Mouse (Mus musculus) megakaryocyte, embryonic 14.5 days (primary cell): ENCODE data around the gene Sst. TPM values are rescaled to one million over a fixed set of nuclear protein-coding genes. Genes with fewer than 3 reads are reported as not detected.

ENCODE experiments used
- H3K27me3 ChIP-seq: replicated peaks from 2 replicates; pipeline ENCODE3; 2012; ENCODE audit warnings: inconsistent platforms
- H3K36me3 ChIP-seq: replicated peaks from 2 replicates; pipeline ENCODE3; 2012; ENCODE audit warnings: low read length, inconsistent platforms, mixed read lengths
- H3K4me1 ChIP-seq: 2 replicates; pipeline ENCODE4 v1.6.1; 2012; ENCODE audit warnings: inconsistent platforms
- H3K4me3 ChIP-seq: replicated peaks from 2 replicates; pipeline ENCODE3; 2012; ENCODE audit warnings: moderate library complexity, mild to moderate bottlenecking, inconsistent platforms
- H3K9me3 ChIP-seq: 2 replicates; pipeline ENCODE4 v1.6.1; 2012; ENCODE audit warnings: inconsistent platforms
- FLI1 ChIP-seq: IDR thresholded peaks from 2 replicates; pipeline ENCODE4 v1.6.1; 2012; ENCODE audit warnings: low read length, inconsistent platforms, mixed read lengths
- GATA1 ChIP-seq: IDR thresholded peaks from 3 replicates; pipeline ENCODE4 v1.6.1; 2012; ENCODE audit warnings: mixed read lengths, low read length, inconsistent platforms, borderline replicate concordance
- polyA plus RNA-seq: library from polyadenylated mRNA; stranded (reverse); fragments of >175 nt; gene quantifications from 2 replicates; pipeline ENCODE4 v1.2.3, GENCODE M21; 2012; ENCODE audit warnings: low replicate concordance; ENCODE audit not compliant: insufficient read depth

The Sst gene
- polyA plus RNA-seq, 1 experiment, result not detected

DNA sequence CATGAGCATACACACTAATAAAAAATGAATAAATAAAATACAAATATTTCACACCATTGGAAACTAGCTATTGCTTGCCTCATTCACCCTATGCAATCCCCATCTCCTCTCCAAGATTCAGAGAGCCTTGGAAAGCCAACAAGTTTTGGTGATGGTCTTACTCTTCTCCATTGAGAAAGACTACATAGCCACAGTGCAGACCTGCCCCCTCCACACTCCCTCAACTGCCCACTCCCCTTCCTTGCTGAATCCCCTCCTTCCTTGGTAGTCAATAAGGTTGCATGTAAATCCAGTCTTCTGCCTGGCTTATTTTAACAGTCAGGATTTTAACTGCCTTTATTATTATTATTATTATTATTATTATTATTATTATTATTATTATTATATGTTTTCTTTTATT, 41.6 kb downstream of the Sst start:
- TF ChIP-seq FLI1 (no peak), GATA1 (no peak)
- no peaks in the 10 kb centered on the region for H3K36me3 ChIP-seq
- no peak overlapping the region for H3K4me3 ChIP-seq
- peaks cover 8% of the 10 kb centered on the region; the same call in 1 of the 2 replicates for H3K9me3 ChIP-seq
- H3K4me1 ChIP-seq, result no peaks in the 10 kb centered on the region
- no peaks in the 10 kb centered on the region for H3K27me3 ChIP-seq

DNA sequence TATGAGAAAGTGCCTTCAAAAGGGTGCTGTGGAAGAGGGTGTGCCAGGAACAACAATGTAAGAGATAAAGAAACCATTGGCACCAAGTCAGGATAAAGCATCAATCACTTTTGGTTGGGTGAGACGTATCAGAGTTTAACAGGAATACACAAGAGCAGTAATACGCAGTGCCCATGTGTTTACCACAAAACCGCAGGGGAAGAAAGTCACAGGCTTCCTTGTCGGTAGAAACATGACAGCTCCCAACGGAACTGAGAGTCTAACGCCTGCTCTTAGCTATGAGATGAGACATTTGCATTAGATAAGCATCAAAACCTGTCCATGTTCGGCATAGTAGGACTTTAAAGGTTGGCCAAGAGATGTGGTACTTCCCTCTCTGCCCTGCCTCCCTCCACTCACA, 46.1 kb downstream of the Sst start:
- H3K27me3 ChIP-seq, result no peaks in the 10 kb centered on the region
- H3K36me3 ChIP-seq, result no peaks in the 10 kb centered on the region
- H3K4me1 ChIP-seq, result no peaks in the 10 kb centered on the region
- no peak for TF ChIP-seq GATA1
- no peak for TF ChIP-seq FLI1
- H3K4me3 ChIP-seq, result no peak overlapping the region
- H3K9me3 ChIP-seq, result peaks cover 8% of the 10 kb centered on the region; the same call in 1 of the 2 replicates

DNA sequence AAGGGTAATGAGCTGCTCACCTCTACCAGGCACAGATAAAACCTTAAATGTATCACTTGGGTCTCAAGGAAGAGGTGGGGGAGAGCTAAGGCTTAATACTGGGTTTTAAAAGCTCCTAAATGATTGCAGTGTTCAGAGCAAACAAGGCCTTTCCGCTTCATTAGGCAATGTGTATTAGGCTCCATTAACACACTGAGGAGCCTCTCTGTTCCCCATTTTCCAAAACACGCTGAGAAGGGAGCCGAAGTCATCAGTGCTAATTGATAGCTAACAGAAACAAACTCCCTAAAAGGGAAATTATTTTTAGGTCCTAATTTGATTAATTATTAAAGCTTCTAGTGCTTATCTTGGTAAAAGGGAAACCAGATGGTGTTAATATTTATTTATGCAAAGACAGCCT, 48.1 kb downstream of the Sst start:
- no peaks in the 10 kb centered on the region for H3K36me3 ChIP-seq
- no peak for TF ChIP-seq GATA1
- TF ChIP-seq FLI1, result no peak
- 0 out of 2 replicates have a peak, but pooled peaks cover 3% of the 10 kb centered on the region for H3K9me3 ChIP-seq
- H3K4me3 ChIP-seq, result no peak overlapping the region
- H3K4me1 ChIP-seq, result peaks cover 10% of the 10 kb centered on the region
- peaks cover 1% of the 10 kb centered on the region for H3K27me3 ChIP-seq

Other genes with a start within 250 kb of the Sst start
- not detected in 2 replicates for gene Rtp2, start 41.4 kb upstream of the Sst start, polyA plus RNA-seq
- gene Gm37419, start 97.5 kb upstream of the Sst start, polyA plus RNA-seq, result not detected in 2 replicates
- 1.2 and 3.5 TPM in 2 replicates for gene Bcl6, start 97.9 kb upstream of the Sst start, polyA plus RNA-seq